Mouse (Mus musculus) neural tube, embryonic 14.5 days (tissue): ENCODE results near the gene Tbc1d1. TPM values are rescaled to one million over a fixed set of nuclear protein-coding genes. Genes with fewer than 3 reads are reported as not detected.

Experiments used
- ATAC-seq: fragments of 200-750 bp; cut with Nextera tagmentation; 2 replicates; pipeline ENCODE4 v1.8.0; 2017; ENCODE audit warnings: low read depth, mild to moderate bottlenecking, moderate TSS enrichment, moderate library complexity
- H3K27ac ChIP-seq: fragments of 300-500 bp; sonication (generic); 2 replicates; pipeline ENCODE4 v1.5.1; 2014; ENCODE audit warnings: low read depth, mild to moderate bottlenecking, control low read depth, low read length, moderate library complexity, mixed read lengths
- H3K27me3 ChIP-seq: fragments of 300-500 bp; sonication (generic); 2 replicates; pipeline ENCODE4 v1.6.1; 2014; ENCODE audit warnings: low read length; ENCODE audit not compliant: control insufficient read depth, insufficient read depth
- H3K36me3 ChIP-seq: fragments of 300-500 bp; sonication (generic); 2 replicates; pipeline ENCODE4 v1.6.1; 2014; ENCODE audit warnings: low read length, mixed read lengths; ENCODE audit not compliant: control insufficient read depth, insufficient read depth
- H3K4me1 ChIP-seq: fragments of 300-500 bp; sonication (generic); 2 replicates; pipeline ENCODE4 v1.6.1; 2014; ENCODE audit warnings: low read length; ENCODE audit not compliant: control insufficient read depth, insufficient read depth
- H3K4me2 ChIP-seq: fragments of 300-500 bp; sonication (generic); 2 replicates; pipeline ENCODE4 v1.6.1; 2014; ENCODE audit warnings: mild to moderate bottlenecking, low read depth, low read length, control low read depth
- H3K4me3 ChIP-seq: fragments of 300-500 bp; sonication (generic); 2 replicates; pipeline ENCODE4 v1.5.1; 2014; ENCODE audit warnings: low read depth, low read length, control low read depth, mixed read lengths
- H3K9ac ChIP-seq: fragments of 300-500 bp; sonication (generic); replicated peaks from 2 replicates; pipeline ENCODE4 v1.6.1; 2014; ENCODE audit warnings: low read depth, mild to moderate bottlenecking, control low read depth, low read length, mixed read lengths
- H3K9me3 ChIP-seq: fragments of 300-500 bp; sonication (generic); 2 replicates; pipeline ENCODE4 v1.6.1; 2016; ENCODE audit warnings: low read length; ENCODE audit not compliant: control insufficient read depth
- WGBS: fragments of 180-500 bp; shearing (Covaris S2); extraction: QIAGEN DNeasy Blood & Tissue Kit; methylation state at CpG from one replicate; pipeline ENCODE4 v1.1.7; 2014; 5-methylcytosine and 5-hydroxymethylcytosine counted together
- polyA plus RNA-seq: library from polyadenylated mRNA; unstranded; fragments of >200 nt; fragmentation: Nextera tagmentation; extraction: Ambion mirVana; gene quantifications from 2 replicates; pipeline ENCODE4 v1.2.1, GENCODE M21; 2014

Gene Tbc1d1
- polyA plus RNA-seq, 1 experiment from 2014 or later = 16.0 TPM

- H3K9me3 ChIP-seq = no peaks in the 10 kb centered on the region
- 96% methylated on average over 2 of the region's 2 CpGs for WGBS
- no peaks in the 10 kb centered on the region for H3K4me1 ChIP-seq
- H3K27me3 ChIP-seq = no peaks in the 10 kb centered on the region
- no peak overlapping the region for H3K4me3 ChIP-seq
- no peak overlapping the region for H3K9ac ChIP-seq
- ATAC-seq = no peak
- H3K27ac ChIP-seq = no peak overlapping the region
- no peak overlapping the region for H3K4me2 ChIP-seq
- no peaks in the 10 kb centered on the region for H3K36me3 ChIP-seq
These were observed 110.4 kb downstream of the Tbc1d1 start for GRCm38 (mm10) chr5:64266534-64266933.

- no peak overlapping the region for H3K27ac ChIP-seq
- no peak overlapping the region for H3K4me2 ChIP-seq
- 86% methylated on average over 9 of the region's 9 CpGs for WGBS
These were observed 111.2 kb downstream of the Tbc1d1 start for GRCm38 (mm10) chr5:64267279-64267678.

GRCm38 (mm10) chr5:64269669-64270068, 113.6 kb downstream of the Tbc1d1 start:
- Histone ChIP-seq H3K9me3 (no peaks in the 10 kb centered on the region), H3K27me3 (no peaks in the 10 kb centered on the region), H3K36me3 (no peaks in the 10 kb centered on the region), H3K4me1 (no peaks in the 10 kb centered on the region), H3K27ac (no peak overlapping the region), H3K4me3 (no peak overlapping the region), H3K9ac (no peak overlapping the region), H3K4me2 (no peak overlapping the region)
- WGBS = 28% methylated on average over 7 of the region's 7 CpGs
- ATAC-seq = 0 out of 2 replicates have a peak, but pooled peaks have one; percentile 9

More at GRCm38 (mm10) chr5:64267279-64267678, 111.2 kb downstream of the Tbc1d1 start:
- Histone ChIP-seq H3K4me1 (no peaks in the 10 kb centered on the region), H3K4me3 (no peak overlapping the region), H3K36me3 (no peaks in the 10 kb centered on the region), H3K27me3 (no peaks in the 10 kb centered on the region), H3K9ac (no peak overlapping the region), H3K9me3 (no peaks in the 10 kb centered on the region)
- no peak for ATAC-seq

GRCm38 (mm10) chr5:64273517-64273916, 117.4 kb downstream of the Tbc1d1 start:
- WGBS = 97% methylated on average over 1 of the region's 1 CpGs
- Histone ChIP-seq H3K4me1 (no peaks in the 10 kb centered on the region), H3K4me2 (no peak overlapping the region), H3K36me3 (no peaks in the 10 kb centered on the region), H3K9ac (no peak overlapping the region), H3K9me3 (no peaks in the 10 kb centered on the region), H3K27me3 (no peaks in the 10 kb centered on the region), H3K27ac (no peak overlapping the region), H3K4me3 (no peak overlapping the region)
- ATAC-seq = no peak

GRCm38 (mm10) chr5:64274296-64274695, 118.2 kb downstream of the Tbc1d1 start:
- Histone ChIP-seq H3K27ac (no peak overlapping the region), H3K27me3 (no peaks in the 10 kb centered on the region), H3K9ac (no peak overlapping the region), H3K4me2 (no peak overlapping the region), H3K4me3 (no peak overlapping the region), H3K4me1 (no peaks in the 10 kb centered on the region), H3K9me3 (no peaks in the 10 kb centered on the region), H3K36me3 (no peaks in the 10 kb centered on the region)
- ATAC-seq = no peak
- WGBS = 86% methylated on average over 9 of the region's 9 CpGs

- H3K9ac ChIP-seq = no peak overlapping the region
- H3K27me3 ChIP-seq = no peaks in the 10 kb centered on the region
- no peaks in the 10 kb centered on the region for H3K4me1 ChIP-seq
- no peak overlapping the region for H3K27ac ChIP-seq
- H3K4me3 ChIP-seq = no peak overlapping the region
- H3K4me2 ChIP-seq = no peak overlapping the region
- peaks cover 5% of the 10 kb centered on the region; the same call in 1 of the 2 replicates for H3K36me3 ChIP-seq
- peak; percentile 69; the same call in 1 of the 2 replicates for ATAC-seq
- H3K9me3 ChIP-seq = no peaks in the 10 kb centered on the region
- 40% methylated on average over 17 of the region's 17 CpGs for WGBS
These were observed 118.8 kb downstream of the Tbc1d1 start for GRCm38 (mm10) chr5:64274738-64275451.

GRCm38 (mm10) chr5:64277646-64278191, 121.6 kb downstream of the Tbc1d1 start:
- ATAC-seq = no peak
- Histone ChIP-seq H3K27me3 (no peaks in the 10 kb centered on the region), H3K27ac (no peak overlapping the region), H3K4me2 (no peak overlapping the region), H3K36me3 (peaks cover 12% of the 10 kb centered on the region; the same call in 1 of the 2 replicates), H3K9ac (no peak overlapping the region), H3K4me3 (no peak overlapping the region), H3K4me1 (peaks cover 3% of the 10 kb centered on the region; the same call in 1 of the 2 replicates), H3K9me3 (no peaks in the 10 kb centered on the region)
- 89% methylated on average over 7 of the region's 7 CpGs for WGBS

- H3K9ac ChIP-seq = no peak overlapping the region
- ATAC-seq = no peak
- H3K27me3 ChIP-seq = no peaks in the 10 kb centered on the region
- H3K4me3 ChIP-seq = no peak overlapping the region
- no peaks in the 10 kb centered on the region for H3K9me3 ChIP-seq
- H3K4me2 ChIP-seq = no peak overlapping the region
- H3K4me1 ChIP-seq = peaks cover 3% of the 10 kb centered on the region; the same call in 1 of the 2 replicates
- WGBS = 68% methylated on average over 7 of the region's 7 CpGs
- H3K27ac ChIP-seq = no peak overlapping the region
- peaks cover 12% of the 10 kb centered on the region; the same call in 1 of the 2 replicates for H3K36me3 ChIP-seq
These were observed 123.6 kb downstream of the Tbc1d1 start for GRCm38 (mm10) chr5:64279668-64280067.

GRCm38 (mm10) chr5:64280191-64280590, 124.1 kb downstream of the Tbc1d1 start:
- Histone ChIP-seq H3K4me3 (no peak overlapping the region), H3K4me2 (no peak overlapping the region), H3K27me3 (no peaks in the 10 kb centered on the region), H3K4me1 (peaks cover 3% of the 10 kb centered on the region; the same call in 1 of the 2 replicates), H3K27ac (no peak overlapping the region), H3K36me3 (peaks cover 12% of the 10 kb centered on the region; the same call in 1 of the 2 replicates), H3K9me3 (no peaks in the 10 kb centered on the region), H3K9ac (no peak overlapping the region)
- ATAC-seq = no peak
- WGBS = 84% methylated on average over 8 of the region's 8 CpGs
